Mouse (Mus musculus) mouse trophoblast stem cell (cell line): Measurements from ENCODE around the gene Zdhhc13.

Experiments
- in situ Hi-C, 2 experiments: fragments of 300-500 bp; cut with MseI, MboI; formaldehyde crosslinking; loops; 2 replicates in 1 of 2; 3 replicates in 1 of 2; pipeline ENCODE4 v1.15.1; 2025

Gene Zdhhc13

DNA sequence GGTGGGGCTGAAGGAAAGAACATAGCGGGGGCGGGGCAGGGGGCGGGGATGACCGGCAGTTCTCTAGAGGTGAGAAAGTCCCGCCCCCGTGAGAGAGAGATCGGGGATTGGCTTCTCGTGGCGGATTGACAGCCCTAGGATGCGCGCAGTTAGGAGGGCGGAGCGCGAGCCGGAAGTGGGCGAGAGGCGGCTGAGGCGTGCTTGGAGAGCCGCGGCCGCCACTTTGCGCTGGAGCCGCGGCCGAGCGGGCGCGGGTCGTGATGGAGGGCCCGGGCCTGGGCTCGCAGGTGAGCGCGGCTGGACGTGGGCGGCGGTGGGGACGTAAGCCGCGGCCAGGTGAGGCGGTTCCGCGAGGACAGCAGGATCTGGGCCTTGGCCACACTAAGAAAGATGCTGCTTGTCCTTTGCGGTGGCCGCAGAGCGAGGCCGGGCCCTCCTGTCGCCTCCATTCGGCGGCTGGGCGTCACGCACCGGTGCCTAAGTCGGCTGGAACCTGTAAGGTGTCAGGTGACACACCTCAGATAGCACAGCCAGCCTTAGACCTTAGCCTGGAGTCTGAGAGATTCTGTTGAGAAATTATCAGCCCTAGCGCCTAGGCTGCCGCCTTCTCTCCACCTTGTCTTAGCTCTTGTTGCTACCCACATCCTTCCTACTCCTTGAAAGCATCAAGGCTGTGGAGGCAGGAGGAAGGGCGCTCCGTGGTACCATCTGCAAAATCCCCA is at the start of gene Zdhhc13:
Zdhhc13 (plus strand) TSS at position 153 of the 722 bp plus-strand sequence.
- in situ Hi-C loops: no loop called here

DNA sequence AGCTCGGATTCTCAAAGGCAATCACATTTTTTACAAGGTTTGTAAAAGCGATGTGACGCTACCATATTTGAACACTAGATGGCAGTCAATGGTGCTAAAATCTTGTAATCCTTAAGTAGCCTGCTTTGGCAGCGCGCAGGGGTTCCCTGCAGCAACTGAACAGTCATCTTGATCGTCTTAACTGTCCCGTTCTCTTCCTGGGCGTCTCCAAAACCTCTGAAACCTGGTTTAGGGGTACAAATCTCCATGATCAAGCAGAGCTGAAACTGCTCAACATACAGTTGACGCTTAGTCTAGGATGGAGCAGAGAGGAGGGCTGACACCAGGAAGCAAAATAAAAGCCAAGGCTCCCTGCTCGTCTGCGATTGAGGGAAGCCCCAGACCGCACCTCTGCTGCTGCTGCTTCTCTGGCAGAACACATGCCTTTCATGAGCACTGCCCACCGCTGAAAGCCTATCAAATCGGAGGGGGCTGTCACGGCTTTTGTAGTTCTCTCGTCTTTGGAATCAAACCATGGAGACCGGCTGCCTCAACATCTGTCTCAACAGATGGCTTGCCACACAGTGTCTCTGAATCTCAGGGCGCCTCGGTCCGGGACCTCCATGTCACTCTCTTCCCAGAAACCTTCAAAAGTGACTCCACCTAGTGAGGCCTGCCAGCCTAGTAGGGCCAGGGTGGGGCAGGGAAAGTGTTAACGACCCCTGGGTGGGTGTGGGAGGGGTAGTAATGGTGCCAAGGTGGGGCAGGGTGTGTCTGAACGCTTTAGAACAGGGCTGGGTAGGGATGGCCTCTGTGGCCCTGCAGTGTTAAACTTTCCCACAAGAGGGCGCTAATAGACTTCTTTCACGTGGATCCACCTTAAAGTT is 39.3 kb upstream of the Zdhhc13 start:
- in situ Hi-C loops: loop anchor here (10.0 to 25.0 kb wide), 3 partner anchors 125 to 375 kb away; no protein-coding TSS in a partner anchor

DNA sequence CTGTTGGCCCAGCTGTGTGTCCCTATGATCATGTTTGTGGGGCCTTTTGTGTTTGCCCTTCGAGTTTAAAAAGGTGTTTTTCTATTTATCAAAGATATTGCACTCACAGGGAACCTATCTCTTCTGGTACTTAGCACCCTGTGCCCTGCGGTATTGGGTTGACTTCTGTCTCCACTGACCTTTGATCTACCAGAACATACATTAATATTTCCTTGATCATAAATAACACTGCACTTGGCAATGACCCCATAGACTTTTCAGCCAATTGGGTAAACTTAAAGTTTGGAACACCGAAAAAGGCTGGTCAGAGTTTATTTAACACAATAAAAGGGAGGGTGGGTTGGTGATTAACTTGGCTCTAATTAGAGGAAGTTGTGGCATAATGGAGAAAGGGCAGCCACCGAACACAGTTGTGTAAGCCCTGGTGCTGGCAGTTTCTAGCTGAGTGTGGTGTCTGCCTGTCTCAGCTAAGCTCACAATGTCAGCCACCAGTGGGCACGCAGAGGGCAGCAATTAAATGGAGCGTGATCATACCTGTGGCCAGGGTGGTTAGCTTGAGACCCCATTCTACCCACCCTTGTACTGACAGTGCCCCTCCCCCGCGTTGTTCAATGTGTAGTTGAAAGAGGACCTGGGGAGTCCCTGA is 38.5 kb upstream of the Zdhhc13 start:
- in situ Hi-C loops: loop anchor here (10.0 to 25.0 kb wide), 3 partner anchors 125 to 375 kb away; no protein-coding TSS in a partner anchor

DNA sequence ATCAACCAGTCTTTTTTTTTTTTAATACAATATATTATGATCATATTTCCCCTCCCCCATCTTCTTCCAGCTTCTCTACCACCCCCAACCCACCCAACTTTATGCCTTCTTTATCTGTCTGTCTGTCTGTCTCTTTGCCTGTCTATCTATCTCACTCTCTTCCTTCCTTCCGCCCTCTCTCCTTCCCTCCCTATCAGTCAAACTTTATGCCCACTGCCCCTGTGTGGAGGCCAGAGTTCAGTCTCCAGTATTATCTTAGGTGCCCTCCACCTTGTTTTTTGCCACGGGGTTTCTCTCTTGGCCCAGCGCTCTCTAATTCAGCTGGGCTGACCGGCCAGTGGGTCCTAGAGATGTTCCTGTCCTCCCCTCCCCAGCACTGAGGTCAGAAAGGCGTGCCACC is 37.6 kb upstream of the Zdhhc13 start:
- in situ Hi-C loops: loop anchor here (10.0 to 25.0 kb wide), 3 partner anchors 124 to 374 kb away; no protein-coding TSS in a partner anchor

DNA sequence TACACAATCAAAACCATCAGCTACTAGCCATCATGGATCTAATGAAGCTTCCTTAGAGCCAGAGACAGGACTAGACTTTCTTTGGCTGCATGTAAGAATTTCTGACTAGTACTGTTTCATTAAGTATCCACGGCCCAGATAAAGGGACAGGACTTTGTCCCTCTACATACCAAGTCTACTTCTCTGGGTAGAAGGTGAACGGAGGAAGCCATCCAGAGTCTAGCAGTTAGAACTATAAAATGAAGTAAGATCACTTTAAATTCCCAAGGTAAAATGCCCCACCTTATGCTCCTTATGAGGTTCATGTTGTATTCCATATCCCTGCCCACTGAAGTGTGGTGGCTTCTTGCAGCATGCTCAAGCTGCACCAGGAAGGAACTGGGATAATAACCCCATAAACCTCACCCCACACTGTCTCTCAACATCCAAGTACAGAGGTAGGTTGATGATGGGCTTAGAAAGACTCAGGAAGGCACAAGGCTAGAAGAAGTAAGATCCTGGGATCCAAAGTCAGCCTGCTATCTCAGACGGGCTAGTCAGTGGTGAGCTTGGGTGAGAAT is 34.3 kb upstream of the Zdhhc13 start:
- in situ Hi-C loops: loop anchor here (10.0 to 25.0 kb wide), 3 partner anchors 120 to 370 kb away; no protein-coding TSS in a partner anchor

DNA sequence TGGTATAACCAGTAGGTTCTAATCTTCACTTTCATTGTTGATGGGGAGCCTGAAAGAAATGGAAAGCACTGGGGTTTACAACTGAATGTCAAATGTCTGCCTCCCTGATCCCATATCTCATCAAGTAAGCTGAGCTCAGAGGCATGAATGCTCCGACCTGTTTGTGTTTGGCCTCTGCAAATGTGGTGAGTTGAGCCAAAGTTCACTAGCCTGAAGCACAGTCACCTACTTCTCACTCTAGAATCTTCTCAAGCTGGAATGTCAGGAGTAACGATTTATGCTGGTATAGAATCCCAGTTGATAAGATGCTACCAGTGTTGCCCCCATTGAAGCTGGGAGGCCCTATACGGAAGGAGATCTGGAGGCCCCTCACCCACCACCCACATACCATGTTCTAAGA is 33.0 kb upstream of the Zdhhc13 start:
- in situ Hi-C loops: loop anchor here (5.0 to 25.0 kb wide), 4 partner anchors 119 to 369 kb away; no protein-coding TSS in a partner anchor

DNA sequence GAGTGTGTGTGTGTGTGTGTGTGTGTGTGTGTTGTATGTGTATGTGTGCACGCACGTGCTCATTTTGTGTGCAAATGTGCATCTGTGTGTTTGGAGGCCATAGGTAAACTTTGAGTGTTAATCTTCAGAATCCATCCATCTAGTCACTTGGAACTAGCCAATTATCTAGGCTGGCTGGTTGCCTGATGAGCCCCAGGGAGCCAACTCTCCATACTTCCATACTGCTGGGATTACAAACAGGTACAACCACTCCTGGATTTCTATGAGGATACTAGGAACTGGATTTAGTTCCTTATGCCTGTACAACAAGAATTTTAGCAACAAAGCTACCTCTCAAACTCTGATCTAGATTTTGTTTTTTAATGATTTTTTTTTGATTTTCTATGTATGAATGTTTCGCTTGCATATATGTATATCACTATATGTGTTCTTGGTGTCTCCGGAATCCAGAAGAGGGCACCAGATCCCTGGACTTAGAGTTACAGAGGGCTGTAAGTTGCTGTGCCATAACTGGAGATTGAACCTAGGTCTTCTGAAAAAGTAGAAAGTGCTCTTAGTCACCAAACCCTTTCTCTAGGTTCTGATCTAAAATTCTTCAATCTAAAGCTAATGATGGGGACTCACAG is 32.4 kb upstream of the Zdhhc13 start:
- in situ Hi-C loops: loop anchor here (5.0 to 25.0 kb wide), 4 partner anchors 118 to 368 kb away; no protein-coding TSS in a partner anchor

DNA sequence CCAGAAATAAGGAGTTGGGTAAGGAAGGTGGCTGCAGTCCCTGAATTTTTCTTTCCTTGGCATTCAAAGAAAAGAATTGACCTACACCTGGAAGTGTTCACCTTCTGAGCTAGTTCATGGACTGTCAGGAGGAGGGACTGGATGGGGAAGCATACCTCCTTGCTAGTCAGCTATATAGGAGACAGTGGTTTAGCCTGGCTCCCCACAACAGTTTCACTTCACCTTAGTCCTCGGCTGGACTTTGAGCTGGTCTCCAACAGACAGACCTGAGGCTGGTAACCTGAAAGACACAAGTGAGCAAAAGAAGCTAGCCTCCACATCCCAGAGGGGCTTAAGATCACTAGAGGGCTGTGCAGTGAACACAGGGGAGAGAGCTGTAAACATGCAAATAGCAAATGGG is 30.7 kb upstream of the Zdhhc13 start:
- in situ Hi-C loops: loop anchor here (5.0 to 25.0 kb wide), 4 partner anchors 117 to 367 kb away; no protein-coding TSS in a partner anchor

DNA sequence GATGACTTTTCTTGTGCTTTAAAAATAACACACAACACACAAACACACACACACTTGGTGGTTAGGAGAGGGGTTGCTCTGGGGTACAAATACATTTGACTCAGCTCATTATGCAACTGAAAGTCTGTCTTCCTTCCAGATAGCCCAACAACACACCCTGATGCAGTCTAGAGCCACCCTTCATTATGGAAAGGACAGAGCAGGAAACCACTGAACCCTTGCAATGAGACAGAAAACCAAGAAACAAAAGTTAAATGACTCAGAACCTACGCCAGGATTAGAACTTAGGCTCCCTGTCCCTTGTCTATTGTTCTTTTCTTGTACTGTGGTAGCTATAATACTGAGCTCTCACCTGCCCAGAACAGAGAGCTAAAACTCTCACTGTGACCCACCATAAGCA is 28.0 kb upstream of the Zdhhc13 start:
- in situ Hi-C loops: loop anchor here in 1 of 2 experiments (25.0 kb wide), 1 partner anchor 352 kb away; no protein-coding TSS in a partner anchor

DNA sequence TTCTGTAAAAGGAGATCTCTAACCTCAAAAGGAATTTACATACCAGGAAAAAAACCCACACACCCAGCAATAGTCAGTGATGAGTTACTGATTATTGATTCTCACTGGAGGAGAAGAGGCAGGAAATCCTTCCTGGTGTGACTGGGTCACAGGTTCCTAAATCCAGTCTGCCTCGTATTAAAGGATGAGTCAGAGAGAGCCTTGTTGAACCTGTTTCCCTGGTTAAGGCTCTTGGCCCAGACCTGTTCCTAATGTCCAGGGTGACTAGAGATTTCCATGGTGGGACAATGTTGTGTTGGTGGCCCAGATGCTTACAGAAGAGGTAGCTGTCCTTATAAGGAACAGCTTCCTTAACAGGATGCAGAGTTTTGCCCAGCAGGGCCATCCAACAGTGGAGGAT is 26.5 kb upstream of the Zdhhc13 start:
- in situ Hi-C loops: loop anchor here in 1 of 2 experiments (25.0 kb wide), 1 partner anchor 350 kb away; no protein-coding TSS in a partner anchor

DNA sequence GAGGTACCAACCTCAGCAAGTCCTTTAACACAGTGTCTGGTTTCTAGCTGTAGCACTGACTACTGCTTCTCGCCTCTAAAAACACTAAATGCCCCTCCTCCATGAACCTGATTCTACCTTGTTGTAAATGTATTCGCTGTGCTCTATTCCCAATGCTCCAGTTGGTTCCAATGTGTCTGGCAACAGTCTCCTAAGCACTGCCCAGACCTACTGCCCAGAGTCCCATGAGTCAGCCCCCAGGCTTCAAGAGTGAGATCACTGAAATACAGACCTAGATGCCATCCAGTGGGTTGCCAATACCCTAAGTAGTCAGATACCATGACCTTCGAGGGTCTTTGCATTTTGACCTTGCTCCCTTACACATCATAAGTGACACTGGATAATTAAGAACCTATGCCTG is 26.1 kb upstream of the Zdhhc13 start:
- in situ Hi-C loops: loop anchor here in 1 of 2 experiments (25.0 kb wide), 1 partner anchor 350 kb away; no protein-coding TSS in a partner anchor

DNA sequence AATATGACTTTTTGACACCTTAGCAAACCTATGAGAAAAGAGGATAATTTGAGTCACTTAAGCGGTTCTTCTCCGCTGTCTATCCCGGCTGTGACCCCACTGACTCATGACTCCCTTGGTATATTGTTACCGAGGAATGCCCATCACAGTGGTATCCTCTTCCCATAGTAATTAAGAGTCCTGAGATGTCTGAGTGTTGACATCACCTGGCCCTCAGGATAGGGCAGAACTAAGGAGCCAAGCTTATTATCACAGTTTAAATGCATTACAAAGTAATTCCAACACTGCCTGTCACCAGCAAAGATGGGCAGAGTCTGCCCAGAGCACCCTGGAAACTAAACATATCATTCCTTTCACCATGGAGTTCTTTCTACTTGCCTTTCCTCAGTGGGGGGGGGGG is 22.8 kb upstream of the Zdhhc13 start:
- in situ Hi-C loops: loop anchor here in 1 of 2 experiments (25.0 kb wide), 1 partner anchor 346 kb away; no protein-coding TSS in a partner anchor

DNA sequence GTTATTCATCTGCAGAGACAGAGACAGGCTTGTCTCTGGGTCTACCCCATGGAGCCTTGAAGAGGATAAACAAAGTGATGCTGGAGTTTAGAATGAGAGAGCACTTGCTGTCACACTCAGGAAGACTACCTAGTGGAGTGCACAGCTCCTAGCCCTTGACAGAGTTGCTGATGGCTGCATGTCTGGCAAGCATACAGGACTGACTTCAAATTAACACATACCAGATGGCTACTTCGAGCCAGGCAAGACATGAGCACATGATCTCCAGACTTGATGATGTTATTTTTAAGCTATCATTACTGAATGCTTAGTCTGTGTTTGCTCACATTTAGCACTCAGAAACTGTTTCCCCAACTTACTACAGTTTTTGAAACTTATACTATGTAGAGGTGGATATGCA is 19.1 kb upstream of the Zdhhc13 start:
- in situ Hi-C loops: loop anchor here in 1 of 2 experiments (25.0 kb wide), 1 partner anchor 343 kb away; no protein-coding TSS in a partner anchor

DNA sequence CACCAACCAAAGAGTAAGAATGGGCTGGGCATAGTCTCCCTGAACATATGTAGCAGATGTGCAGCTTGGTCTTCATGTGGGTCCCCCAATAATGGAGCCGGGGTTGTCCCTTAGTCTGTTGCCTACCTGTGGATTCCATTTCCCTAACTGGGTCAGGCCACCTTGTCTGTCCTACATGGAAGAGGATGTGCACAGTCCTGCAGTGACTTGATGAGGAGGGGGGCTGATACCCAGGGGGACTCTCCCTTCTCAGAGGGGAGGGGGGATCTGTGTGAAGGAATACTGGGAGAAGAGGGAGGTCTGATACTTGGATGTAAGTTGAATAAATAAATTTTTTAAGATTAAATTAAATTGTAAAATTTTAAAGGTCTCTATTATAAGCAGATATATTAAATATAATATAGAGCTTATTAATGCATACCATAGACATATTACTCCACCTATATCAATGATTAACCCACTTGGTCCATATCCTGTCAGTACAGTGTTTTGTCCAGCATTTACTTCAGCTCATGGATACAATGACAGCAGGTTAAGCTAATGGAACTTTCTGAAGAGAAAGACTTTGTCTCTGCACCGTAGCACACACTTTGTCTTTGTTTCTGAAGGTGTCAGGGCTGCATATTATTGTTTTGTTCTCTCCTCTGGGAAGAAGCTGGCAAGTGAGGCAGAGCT is 16.6 kb upstream of the Zdhhc13 start:
- in situ Hi-C loops: loop anchor here in 1 of 2 experiments (25.0 kb wide), 1 partner anchor 340 kb away; no protein-coding TSS in a partner anchor

DNA sequence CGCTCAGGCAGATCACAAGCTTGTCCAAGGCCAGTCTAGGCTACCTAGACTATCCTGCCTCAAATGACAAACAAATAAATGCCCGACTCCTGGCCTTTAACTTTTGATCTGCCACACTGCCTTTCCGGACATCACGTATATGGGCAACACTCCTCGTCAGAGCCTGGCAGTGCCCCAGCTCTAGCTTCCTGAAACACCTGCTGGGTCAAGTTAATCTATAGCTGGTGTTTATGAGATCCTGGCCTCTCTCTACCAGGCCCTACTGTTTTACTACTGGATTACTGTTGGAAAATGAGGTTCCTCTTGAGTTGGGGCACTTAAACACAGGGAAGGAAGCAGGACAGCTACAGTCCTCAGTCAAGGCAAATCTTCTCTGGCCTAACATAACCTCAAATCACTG is 15.5 kb upstream of the Zdhhc13 start:
- in situ Hi-C loops: loop anchor here in 1 of 2 experiments (25.0 kb wide), 1 partner anchor 339 kb away; no protein-coding TSS in a partner anchor

DNA sequence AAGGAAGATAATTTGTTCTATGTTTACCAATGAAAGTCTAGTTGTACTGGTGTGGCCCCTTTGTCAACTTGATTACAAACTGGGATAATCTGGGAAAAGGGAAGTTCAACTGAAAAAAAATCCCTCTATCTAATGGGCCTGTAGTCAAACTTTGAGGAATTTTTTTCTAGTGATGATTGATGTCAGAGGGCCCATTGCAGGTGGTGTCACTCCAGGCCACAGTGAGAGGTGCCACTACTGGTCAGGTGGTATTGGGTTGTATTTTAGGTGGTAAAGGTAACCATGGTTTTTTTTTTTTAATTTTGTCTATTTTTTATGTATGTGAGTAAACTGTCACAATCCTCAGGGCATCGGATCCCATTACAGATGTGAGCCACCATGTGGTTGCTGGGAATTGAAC is 14.2 kb upstream of the Zdhhc13 start:
- in situ Hi-C loops: loop anchor here in 1 of 2 experiments (25.0 kb wide), 1 partner anchor 338 kb away; no protein-coding TSS in a partner anchor

DNA sequence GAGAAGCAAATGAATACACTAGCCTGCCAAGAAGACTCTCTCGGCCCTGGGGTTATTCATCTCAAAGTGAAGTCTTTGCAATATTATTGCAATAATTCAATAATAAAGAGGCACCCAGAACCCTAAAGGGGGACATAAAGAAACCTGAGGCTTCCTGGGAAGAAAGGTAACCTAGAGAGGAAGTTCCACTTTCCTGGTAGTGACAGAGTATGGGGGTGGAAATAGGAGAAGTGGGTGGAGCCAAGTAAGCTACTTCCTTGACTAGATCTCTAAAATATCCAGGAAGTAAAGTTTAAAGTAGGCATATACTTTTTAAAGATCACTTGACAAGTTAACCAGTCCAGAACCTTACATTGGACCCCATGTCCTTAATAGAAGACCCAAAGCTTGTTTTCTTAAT is 13.4 kb upstream of the Zdhhc13 start:
- in situ Hi-C loops: no loop called here

DNA sequence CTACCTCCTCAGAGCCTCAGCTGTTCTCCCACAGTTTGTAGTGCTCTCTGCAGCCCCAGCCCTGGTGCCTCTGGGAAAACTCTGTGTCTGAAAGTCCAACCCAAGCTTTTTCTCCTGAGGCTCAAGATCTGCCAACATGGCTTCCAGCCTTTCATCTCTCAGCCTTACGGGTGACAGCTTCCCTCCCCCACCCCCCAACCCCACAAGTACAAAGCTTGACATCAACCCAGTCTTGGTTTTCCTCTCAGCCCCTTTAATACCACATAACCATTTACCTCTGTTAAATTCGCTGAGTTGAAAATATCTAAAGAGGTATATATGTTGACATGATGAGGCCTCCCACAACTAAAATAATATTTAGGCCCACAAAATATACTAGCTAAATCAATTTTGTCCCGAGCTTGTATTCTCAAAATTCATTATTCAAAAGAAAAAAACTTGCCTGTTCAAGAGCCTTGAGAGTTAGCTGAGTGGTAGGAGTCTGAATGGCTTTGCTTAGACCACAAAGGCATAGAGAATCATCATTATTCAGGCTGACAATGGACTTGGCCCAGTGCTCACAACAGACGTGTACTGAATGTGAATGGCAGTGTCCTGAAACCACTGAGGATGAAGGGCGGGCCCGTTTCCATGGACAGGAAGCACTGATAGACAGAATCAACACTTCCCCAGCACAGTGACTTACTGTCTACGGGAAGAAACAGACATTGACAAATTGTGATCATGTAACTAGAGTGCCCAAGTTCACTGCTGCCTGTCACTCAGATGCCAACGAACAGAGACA is 10.9 kb upstream of the Zdhhc13 start:
- in situ Hi-C loops: no loop called here

DNA sequence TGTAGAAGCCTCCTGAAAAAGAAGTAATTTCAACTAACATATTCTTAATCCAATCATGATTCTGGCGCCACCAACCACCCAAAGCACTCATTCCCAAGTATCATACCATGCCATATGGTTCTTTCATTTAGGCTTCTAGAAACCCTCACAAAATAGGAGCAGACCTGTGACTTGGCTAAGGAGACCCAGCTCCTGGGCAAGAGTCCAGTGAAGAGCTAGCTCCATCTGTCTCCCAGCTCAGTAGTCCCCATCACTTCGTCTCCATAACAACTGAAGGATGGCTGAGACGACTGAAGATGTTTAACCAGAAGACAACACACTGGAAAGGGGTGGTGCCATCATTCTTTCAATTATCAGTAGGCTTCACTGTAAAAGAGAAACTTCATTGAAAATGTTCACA is 9.7 kb upstream of the Zdhhc13 start:
- in situ Hi-C loops: no loop called here
